Mouse (Mus musculus): ENCODE data around the gene Bspry.

Bspry gene

GRCm38 (mm10) chr4:62501534-62501933, 21.7 kb downstream of the Bspry start:
- ChIA-PET CTCF (interaction anchor here (0.6 to 2.5 kb wide), 15 partner anchors 14 to 262 kb away, joined by 3 to 13 read pairs (median 3); partner anchors contain the start of gene Alad (in 1 of the 4)), POLR2A (interaction anchor here in 3 of 4 experiments (0.6 to 7.0 kb wide), 46 partner anchors 8 to 268 kb away, joined by 3 to 91 read pairs (median 4); partner anchors contain the start of genes 4933430I17Rik (in 3 of the 3), Alad (in 3 of the 3), Bspry (in 3 of the 3) and Fkbp15 (in 3 of the 3))

GRCm38 (mm10) chr4:62501964-62502732, 22.3 kb downstream of the Bspry start:
- POLR2A ChIA-PET: interaction anchor here in 3 of 4 experiments (0.6 to 7.0 kb wide), 46 partner anchors 9 to 267 kb away, joined by 3 to 91 read pairs (median 5); partner anchors contain the start of genes 4933430I17Rik (in 3 of the 3), Alad (in 3 of the 3), Bspry (in 3 of the 3) and Fkbp15 (in 3 of the 3)
- CTCF ChIA-PET: interaction anchor here (0.6 to 2.5 kb wide), 16 partner anchors 13 to 262 kb away, joined by 3 to 13 read pairs (median 3); partner anchors contain the start of genes 4933430I17Rik (in 1 of the 4), Alad (in 1 of the 4) and Pole3 (in 1 of the 4)

- CTCF ChIA-PET: interaction anchor here in 3 of 4 experiments (1.2 to 2.5 kb wide), 5 partner anchors 16 to 258 kb away, joined by 3 to 13 read pairs (median 5); partner anchors contain the start of genes 4933430I17Rik (in 1 of the 3), Alad (in 1 of the 3) and Pole3 (in 1 of the 3)
- POLR2A ChIA-PET: interaction anchor here in 3 of 4 experiments (0.6 to 7.0 kb wide), 19 partner anchors 9 to 216 kb away, joined by 3 to 91 read pairs (median 8); partner anchors contain the start of genes 4933430I17Rik (in 3 of the 3), Alad (in 3 of the 3), Pole3 (in 2 of the 3) and Bspry (in 1 of the 3)
Measured at GRCm38 (mm10) chr4:62502969-62503368, 23.1 kb downstream of the Bspry start.

DNA sequence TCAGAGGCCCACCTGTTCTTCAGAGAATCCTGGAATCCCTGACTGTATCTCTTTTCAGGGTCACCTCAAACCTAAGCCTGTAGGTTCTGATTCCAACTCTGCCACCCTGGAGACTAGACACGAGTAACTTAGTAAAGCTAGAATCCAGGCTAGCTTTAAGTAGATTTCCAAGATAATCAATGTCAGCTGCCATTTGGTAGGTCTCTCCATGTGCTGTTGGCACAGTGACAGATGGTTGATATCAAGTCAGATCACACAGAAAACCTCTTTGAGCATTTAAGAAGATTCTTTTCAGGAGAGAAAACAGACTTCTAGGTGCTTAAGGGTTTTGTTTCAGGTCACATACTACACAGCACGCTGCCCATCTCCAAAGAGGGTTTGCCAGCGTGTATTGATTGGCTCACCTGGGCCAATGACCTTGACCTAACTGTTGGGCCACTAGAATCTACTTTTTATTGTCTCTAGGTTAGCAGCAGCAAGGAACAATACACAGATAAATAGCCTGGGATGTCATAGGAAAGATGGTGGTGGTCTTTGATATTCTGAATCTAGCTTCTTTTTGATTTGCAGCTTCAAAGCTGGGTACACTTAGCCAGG, 23.6 kb downstream of the Bspry start, which contains the start of gene Hdhd3:
Gene Hdhd3, minus strand, starts transcription at position 94 of the 597 bp plus-strand sequence.
- CTCF ChIA-PET: interaction anchor here in 2 of 4 experiments (1.4 to 2.5 kb wide), 2 partner anchors 16 to 48 kb away, joined by 3 to 13 read pairs; partner anchors contain the start of gene Alad (in 1 of the 2)
- POLR2A ChIA-PET: interaction anchor here in 3 of 4 experiments (0.6 to 7.0 kb wide), 15 partner anchors 9 to 639 kb away, joined by 3 to 91 read pairs (median 10); partner anchors contain the start of genes Alad (in 3 of the 3), 4933430I17Rik (in 2 of the 3), Pole3 (in 2 of the 3) and Bspry (in 1 of the 3)

GRCm38 (mm10) chr4:62505991-62506390, 26.1 kb downstream of the Bspry start:
- ChIA-PET POLR2A (interaction anchor here in 2 of 4 experiments (1.5 to 5.5 kb wide), 3 partner anchors 12 to 98 kb away, joined by 4 to 42 read pairs (median 22); partner anchors contain the start of genes Alad (in 2 of the 2), Cdc26 (in 1 of the 2) and Prpf4 (in 1 of the 2)), CTCF (no interaction called here)

DNA sequence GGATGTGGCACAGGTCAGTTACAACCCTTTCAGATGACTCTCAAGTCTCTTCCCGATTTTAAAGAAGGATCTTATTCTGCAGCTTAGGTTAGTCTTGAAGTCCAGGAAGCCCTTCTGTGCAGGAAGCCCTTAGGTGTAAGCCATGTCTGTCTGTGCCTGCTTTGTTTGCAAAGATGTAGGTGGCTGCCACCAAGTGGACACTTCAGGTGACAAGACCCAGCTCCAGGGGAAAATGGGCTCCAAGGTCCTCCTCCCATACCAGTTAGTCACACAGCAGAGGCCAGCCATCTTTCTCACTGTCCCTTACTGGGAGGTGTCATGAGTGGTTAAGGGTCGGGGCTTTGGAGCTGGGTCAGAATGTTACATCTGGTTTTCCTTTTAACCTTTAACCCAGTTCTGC, 26.9 kb downstream of the Bspry start:
- CTCF ChIA-PET: interaction anchor here in 1 of 4 experiments (0.8 to 1.0 kb wide), 4 partner anchors 8 to 274 kb away, joined by 3 to 4 read pairs (median 3); no protein-coding TSS in a partner anchor

DNA sequence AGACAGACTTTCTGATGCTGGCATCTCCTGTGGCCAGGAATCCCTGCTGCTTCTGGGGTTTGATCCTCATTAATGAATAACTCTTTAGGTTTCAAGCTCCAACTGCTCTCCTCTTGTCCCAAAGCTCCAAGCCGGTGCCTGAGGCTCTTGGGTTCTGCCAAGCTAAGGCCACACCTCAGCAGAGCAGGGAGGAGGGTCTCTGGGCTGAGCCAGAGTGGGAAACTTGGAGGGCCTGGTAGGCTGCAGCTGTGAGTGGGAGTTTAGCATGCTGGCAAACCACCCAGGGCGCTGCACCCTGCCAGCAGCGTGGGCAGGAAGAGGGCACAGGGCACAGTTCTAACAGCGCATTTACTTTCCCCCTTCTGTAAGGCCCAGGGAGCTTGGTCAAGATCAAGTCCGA, 29.0 kb downstream of the Bspry start:
- CTCF ChIA-PET: no interaction called here
- POLR2A ChIA-PET: interaction anchor here in 3 of 4 experiments (0.6 to 5.5 kb wide), 7 partner anchors 9 to 149 kb away, joined by 3 to 42 read pairs (median 5); partner anchors contain the start of genes Alad (in 2 of the 3), 4933430I17Rik (in 1 of the 3), Fkbp15 (in 1 of the 3) and Pole3 (in 1 of the 3)

More for the DNA sequence above, 26.9 kb downstream of the Bspry start:
- POLR2A ChIA-PET: interaction anchor here in 2 of 4 experiments (0.6 to 5.5 kb wide), 5 partner anchors 11 to 227 kb away, joined by 3 to 42 read pairs (median 4); partner anchors contain the start of genes Alad (in 2 of the 2), Cdc26 (in 1 of the 2) and Prpf4 (in 1 of the 2)

- ChIA-PET CTCF (interaction anchor here in 3 of 4 experiments (0.6 to 1.2 kb wide), 5 partner anchors 9 to 252 kb away, joined by 3 read pairs; no protein-coding TSS in a partner anchor), POLR2A (interaction anchor here in 3 of 4 experiments (0.6 to 5.5 kb wide), 8 partner anchors 8 to 150 kb away, joined by 3 to 42 read pairs (median 5); partner anchors contain the start of genes 4933430I17Rik (in 1 of the 3), Alad (in 1 of the 3), Cdc26 (in 1 of the 3) and Fkbp15 (in 1 of the 3))
Measured at GRCm38 (mm10) chr4:62509946-62510345, 30.1 kb downstream of the Bspry start.

- CTCF ChIA-PET: interaction anchor here in 3 of 4 experiments (0.7 to 1.7 kb wide), 3 partner anchors 12 to 182 kb away, joined by 3 to 6 read pairs (median 4); no protein-coding TSS in a partner anchor
- POLR2A ChIA-PET: interaction anchor here (0.6 to 4.9 kb wide), 6 partner anchors 11 to 108 kb away, joined by 3 to 24 read pairs (median 5); partner anchors contain the start of genes 4933430I17Rik (in 1 of the 4), Cdc26 (in 1 of the 4) and Pole3 (in 1 of the 4)
Measured at GRCm38 (mm10) chr4:62513998-62514506, 34.2 kb downstream of the Bspry start.

- CTCF ChIA-PET: interaction anchor here in 3 of 4 experiments (0.6 to 1.7 kb wide), 4 partner anchors 8 to 60 kb away, joined by 3 to 6 read pairs (median 4); partner anchors contain the start of genes 4933430I17Rik (in 1 of the 3) and Pole3 (in 1 of the 3)
- POLR2A ChIA-PET: interaction anchor here in 2 of 4 experiments (0.5 to 1.5 kb wide), 3 partner anchors 10 to 107 kb away, joined by 3 read pairs; partner anchors contain the start of genes 4933430I17Rik (in 1 of the 2), Cdc26 (in 1 of the 2) and Pole3 (in 1 of the 2)
Measured at GRCm38 (mm10) chr4:62514995-62515394, 35.1 kb downstream of the Bspry start.

GRCm38 (mm10) chr4:62515490-62515889, 35.6 kb downstream of the Bspry start:
- ChIA-PET POLR2A (interaction anchor here in 2 of 4 experiments (0.5 to 1.5 kb wide), 3 partner anchors 10 to 107 kb away, joined by 3 to 4 read pairs (median 3); partner anchors contain the start of genes 4933430I17Rik (in 1 of the 2), Cdc26 (in 1 of the 2) and Pole3 (in 1 of the 2)), CTCF (interaction anchor here in 2 of 4 experiments (0.6 to 1.7 kb wide), 3 partner anchors 8 to 14 kb away, joined by 3 to 6 read pairs (median 6); partner anchors contain the start of genes 4933430I17Rik (in 1 of the 2) and Pole3 (in 1 of the 2))

DNA sequence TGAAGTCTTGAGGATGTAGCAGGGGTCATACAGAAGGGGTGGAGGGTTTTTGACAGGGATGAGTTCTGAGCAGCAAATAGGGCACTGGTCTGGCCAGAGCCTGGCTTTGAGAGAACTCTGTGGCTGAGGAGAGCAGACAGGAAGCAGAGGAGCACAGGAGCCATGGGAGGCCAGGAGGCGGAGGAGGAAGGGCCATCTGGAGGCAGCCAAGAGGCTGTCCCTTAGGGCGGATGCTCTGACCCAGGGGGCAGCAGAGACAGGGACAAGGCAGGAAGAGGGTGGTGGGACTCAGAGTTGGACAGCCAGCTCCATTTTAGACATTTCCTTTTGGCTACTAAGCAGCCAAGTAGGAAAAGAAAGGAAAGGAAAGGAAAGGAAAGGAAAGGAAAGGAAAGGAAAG, 36.2 kb downstream of the Bspry start:
- POLR2A ChIA-PET: interaction anchor here in 3 of 4 experiments (0.6 to 6.6 kb wide), 4 partner anchors 9 to 20 kb away, joined by 4 to 91 read pairs (median 14); partner anchors contain the start of gene Hdhd3 (in 2 of the 3)

GRCm38 (mm10) chr4:62516579-62516978, 36.7 kb downstream of the Bspry start:
- CTCF ChIA-PET: interaction anchor here in 2 of 4 experiments (0.5 to 0.7 kb wide), 2 partner anchors 9 to 245 kb away, joined by 4 to 8 read pairs; partner anchors contain the start of genes 4933430I17Rik (in 1 of the 2) and Pole3 (in 1 of the 2)
- POLR2A ChIA-PET: interaction anchor here in 3 of 4 experiments (1.1 to 6.6 kb wide), 5 partner anchors 8 to 16 kb away, joined by 3 to 91 read pairs (median 22); partner anchors contain the start of gene Hdhd3 (in 2 of the 3)

More for the DNA sequence above, 36.2 kb downstream of the Bspry start:
- CTCF ChIA-PET: interaction anchor here in 2 of 4 experiments (0.5 to 1.7 kb wide), 3 partner anchors 9 to 245 kb away, joined by 4 to 8 read pairs (median 6); partner anchors contain the start of genes 4933430I17Rik (in 1 of the 2) and Pole3 (in 1 of the 2)

GRCm38 (mm10) chr4:62517046-62517445, 37.2 kb downstream of the Bspry start:
- POLR2A ChIA-PET: interaction anchor here in 3 of 4 experiments (1.1 to 6.6 kb wide), 7 partner anchors 8 to 83 kb away, joined by 3 to 91 read pairs (median 14); partner anchors contain the start of gene Hdhd3 (in 2 of the 3)
- CTCF ChIA-PET: no interaction called here

DNA sequence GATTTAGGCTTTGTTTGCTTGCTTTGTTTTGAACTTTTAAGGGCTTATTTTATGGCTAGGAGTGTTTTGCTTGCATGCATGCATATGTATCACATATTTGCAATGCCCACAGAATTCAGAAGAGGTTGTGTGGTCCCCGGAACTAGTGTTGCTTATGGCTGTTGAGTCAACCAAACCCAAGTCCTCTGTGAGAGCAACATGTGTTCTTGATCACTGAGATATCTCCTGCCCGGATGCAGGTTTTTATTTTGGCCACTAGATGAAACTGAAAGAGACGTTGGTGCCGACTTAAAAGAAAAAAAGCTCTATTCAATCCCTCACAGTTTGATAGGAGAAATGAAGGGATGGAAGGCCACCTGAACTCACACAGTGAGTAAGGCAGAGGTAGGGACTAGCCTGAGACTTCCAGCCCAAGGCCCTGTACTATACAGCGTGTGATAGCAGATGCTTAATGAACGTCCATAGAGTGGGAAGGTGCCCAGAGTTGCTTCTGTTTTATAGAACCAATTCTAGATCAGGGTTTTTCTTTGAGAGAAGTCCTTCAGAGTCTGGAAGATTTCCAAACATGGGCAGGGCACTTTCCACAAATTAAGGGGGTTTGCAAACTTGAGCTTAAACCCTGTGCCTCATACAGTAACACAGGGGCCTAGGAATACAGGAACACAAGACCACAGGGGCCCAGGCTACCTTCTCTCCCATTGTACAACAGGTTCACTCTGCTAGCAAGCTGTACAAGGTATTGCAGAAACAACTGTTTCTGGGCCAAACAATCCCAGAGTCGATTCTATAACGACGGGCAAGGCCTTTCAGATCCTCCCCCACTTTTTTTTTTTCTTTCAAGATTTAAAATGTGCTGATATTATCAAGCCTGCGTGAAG, 37.9 kb downstream of the Bspry start:
- POLR2A ChIA-PET: interaction anchor here in 3 of 4 experiments (0.6 to 6.6 kb wide), 20 partner anchors 9 to 211 kb away, joined by 3 to 91 read pairs (median 9); partner anchors contain the start of genes Hdhd3 (in 3 of the 3), Cdc26 (in 1 of the 3), Fkbp15 (in 1 of the 3) and Prpf4 (in 1 of the 3)
- CTCF ChIA-PET: interaction anchor here in 2 of 4 experiments (0.7 to 2.5 kb wide), 7 partner anchors 7 to 186 kb away, joined by 3 to 13 read pairs (median 3); partner anchors contain the start of genes Bspry (in 1 of the 2) and Hdhd3 (in 1 of the 2)

Measured in embryonic stem cell, embryonic (primary cell).